Mouse (Mus musculus): ENCODE results near the gene Zfp704.
"Not testable (repeated sequence)": the region's sequence is repeated elsewhere in the genome, so short reads cannot be mapped to it uniquely, and the experiment has no call there.

The Zfp704 gene

GRCm38 (mm10) chr3:9594457-9594856, 15.4 kb downstream of the Zfp704 start:
- DNase-seq, result no peak

GRCm38 (mm10) chr3:9593832-9594231, 16.1 kb downstream of the Zfp704 start:
- no peak for DNase-seq

GRCm38 (mm10) chr3:9591416-9592110, 18.3 kb downstream of the Zfp704 start:
- DNase-seq, result no peak

- DNase-seq, result no peak
These were observed 21.2 kb downstream of the Zfp704 start for GRCm38 (mm10) chr3:9588635-9589034.

- no peak for DNase-seq
These were observed 22.6 kb downstream of the Zfp704 start for GRCm38 (mm10) chr3:9587304-9587703.

DNA sequence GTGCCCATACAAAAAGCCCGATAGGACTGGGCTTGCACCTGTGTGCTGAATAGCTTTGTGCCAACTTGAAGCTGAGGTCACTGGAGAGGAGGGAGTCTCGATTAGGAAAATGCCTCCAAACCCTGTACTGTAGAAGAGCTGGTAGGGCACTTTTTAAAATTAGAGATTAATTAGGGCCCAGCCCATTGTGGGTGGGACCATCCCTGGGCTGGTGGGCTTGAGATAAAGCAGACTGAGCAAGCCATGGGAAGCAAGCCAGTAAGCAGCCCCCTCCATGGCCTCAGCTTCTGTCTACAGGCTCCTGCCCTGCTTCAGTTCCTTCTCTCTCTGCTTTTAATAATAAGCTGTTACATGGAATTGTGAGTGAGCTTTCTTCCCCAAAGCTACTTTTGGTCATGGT, 26.4 kb downstream of the Zfp704 start:
- no peak for DNase-seq

GRCm38 (mm10) chr3:9580952-9581798, 28.7 kb downstream of the Zfp704 start:
- no peak for DNase-seq

GRCm38 (mm10) chr3:9580102-9580501, 29.8 kb downstream of the Zfp704 start:
- DNase-seq, result no peak

DNA sequence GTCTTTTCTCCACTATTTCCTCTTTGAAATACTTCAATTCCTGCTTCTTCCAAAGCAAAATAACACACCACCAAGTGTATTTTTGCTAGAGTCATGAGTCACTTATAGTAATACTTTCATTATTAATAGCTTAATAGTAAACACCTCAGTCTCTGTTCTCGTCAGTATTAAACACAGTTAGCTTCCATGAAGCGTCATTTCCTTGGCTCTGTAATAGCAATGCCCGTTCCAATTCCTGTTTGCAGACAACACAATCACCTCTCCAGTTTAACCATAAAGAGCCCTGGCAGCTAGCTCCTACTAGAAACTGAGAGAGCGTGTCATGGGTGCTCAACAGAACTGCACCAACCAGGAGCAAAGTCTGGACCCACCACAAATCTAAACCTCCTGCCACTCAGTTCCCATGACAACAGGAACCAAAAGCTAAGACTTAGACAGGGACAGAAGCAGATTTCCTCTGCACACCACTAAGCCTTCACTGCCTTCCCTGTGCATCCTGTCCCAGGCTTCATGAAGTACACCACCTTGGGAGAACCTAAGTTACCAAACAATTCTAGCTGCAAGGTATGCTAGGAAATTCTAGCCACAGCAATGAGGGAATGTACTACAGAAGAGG, 30.7 kb downstream of the Zfp704 start:
- DNase-seq, result no peak

DNA sequence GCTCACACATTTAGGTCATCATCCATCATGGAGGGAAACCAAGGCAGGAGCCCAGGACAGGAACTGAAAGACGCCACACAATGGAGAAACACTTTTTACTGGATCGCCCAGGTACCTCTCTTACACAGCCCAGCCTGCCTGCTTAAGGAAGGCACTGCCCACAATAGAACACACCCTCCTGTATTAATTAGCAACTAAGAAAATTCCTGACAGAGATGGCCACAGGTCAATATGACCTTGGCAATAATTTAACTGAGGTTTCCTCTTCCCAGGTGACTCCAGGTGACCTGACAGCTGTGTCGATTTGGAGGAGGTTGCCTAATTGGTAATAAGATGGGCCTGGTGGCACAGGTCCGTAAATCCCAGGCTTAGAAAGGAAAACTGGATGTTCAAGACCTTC, 33.0 kb downstream of the Zfp704 start:
- DNase-seq, result no peak

- DNase-seq, result no peak
These were observed 35.6 kb downstream of the Zfp704 start for GRCm38 (mm10) chr3:9574305-9574704.

DNA sequence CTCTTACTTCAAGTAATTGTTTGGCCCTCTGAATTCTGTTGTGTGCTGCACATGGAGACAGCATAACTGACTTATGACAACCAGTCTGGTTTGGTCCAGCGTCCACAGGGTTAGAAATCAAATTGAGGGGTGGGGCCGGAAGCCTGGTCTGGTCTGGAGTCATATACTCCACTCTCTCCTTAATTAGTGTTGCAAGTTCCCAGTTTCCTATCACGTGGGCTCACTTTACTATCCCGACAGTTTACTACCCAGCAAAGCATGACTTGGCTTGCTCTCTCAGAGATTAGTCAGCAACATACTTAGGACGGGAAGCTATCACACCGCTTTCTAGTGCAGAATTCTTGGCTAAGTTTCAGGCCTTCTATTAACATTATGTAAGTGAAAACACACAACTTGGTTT, 36.3 kb downstream of the Zfp704 start:
- DNase-seq, result no peak

GRCm38 (mm10) chr3:9572261-9572660, 37.6 kb downstream of the Zfp704 start:
- no peak for DNase-seq

DNA sequence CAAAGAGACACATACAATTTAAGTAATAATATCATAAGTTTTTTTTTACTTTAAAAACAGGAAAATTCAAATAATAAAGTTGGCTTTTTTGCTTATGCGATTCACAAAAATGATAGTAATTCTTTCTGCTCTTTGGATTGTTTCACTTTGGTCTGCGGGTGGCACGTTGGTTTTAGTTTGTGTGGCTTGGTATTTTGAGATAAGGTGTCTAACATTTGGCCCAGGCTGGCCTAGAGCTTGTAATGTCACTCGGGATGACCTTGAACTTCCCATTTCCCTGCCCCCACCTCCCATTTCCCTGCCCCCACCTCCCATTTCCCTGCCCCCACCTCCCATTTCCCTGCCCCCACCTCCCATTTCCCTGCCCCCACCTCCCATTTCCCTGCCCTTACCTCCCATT, 39.1 kb downstream of the Zfp704 start:
- no peak for DNase-seq

DNA sequence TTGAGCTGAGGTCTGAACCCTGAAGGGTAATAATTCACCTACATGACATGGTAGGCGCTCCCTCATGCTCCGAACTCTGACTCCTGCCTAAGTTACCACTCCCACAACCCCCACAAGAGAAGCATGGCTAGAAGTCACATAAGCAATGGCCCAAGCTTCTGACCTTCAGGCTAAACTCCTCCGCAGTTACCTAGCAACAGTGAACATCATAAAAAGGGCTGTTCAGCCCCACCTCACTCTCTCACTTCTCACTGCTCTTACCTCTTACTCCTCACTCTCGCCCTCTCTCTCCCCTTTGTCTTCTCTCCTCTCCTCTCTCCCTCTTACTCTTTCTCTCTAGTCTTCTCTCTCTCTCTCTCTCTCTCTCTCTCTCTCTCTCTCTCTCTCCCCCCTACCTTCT, 40.2 kb downstream of the Zfp704 start:
- DNase-seq, result not testable (repeated sequence)

DNA sequence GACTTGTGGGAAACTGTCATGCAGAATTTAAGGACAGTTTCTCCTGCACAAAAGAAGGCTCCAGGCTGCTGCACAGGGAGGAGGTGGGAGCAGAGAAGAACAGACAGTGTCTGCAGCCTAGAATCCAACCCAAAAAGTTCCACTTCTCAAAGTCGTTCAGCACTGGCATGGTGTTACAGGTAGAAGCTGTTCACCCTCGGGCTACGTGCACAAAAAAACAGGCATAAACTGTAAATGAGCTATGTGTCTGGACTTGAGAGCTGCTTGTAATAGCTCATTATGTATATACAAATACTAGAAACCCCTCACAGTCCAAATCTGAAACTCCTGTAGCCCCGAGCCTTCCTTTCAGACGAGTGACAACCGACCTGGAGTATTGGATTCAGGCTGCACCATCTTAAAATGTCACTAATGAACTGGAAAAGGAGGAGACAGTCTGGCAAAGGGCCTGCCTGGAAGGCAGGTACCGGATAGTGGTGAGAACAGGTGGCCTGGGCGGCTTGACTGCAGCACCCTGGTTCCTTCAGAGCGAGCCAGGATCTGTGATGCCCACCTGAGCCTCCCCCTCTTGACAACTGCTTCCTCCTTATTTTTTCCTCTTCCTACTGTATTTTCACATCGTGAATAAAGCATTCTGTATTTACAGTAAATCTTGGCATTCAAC, 41.2 kb downstream of the Zfp704 start:
- DNase-seq, result no peak

DNA sequence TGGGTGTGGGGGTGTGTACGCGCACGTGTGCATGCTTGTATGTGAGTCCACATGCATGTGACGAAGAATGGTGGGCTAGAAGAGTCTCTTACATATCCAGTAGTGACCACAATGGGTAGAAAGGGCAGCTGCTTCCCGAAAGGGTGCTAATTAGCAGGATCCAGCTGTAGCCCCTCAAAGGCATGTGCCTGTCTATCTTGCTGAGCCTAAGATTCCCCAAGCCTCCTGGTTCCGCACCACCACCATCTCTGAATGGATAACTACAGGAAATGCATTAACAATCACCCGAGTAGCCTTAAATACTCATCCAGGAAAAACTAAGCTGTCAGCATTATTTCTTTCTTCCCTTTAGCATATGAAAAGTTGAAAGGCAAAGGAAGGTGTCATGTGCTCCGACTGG, 41.9 kb downstream of the Zfp704 start:
- DNase-seq, result no peak

- DNase-seq, result no peak
These were observed 43.1 kb downstream of the Zfp704 start for GRCm38 (mm10) chr3:9566831-9567230.

DNA sequence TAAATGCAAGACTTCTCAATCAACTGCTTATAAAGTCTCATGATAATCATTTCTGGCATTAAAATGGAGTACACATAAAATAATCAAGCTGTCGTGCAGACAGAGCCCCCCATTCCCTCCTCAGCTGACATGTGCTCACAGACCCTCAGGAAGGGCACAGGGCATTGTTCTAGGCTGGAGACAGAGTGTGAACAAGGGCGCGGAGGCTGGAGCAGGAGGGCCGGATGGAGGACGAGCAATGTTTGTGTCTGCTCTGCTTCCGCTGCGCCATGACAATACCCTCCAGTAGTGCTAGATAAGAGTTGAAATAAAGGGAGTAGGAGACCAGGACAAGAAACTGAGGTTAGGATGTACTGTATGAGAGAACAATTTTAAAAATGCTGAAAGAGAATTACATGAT, 46.3 kb downstream of the Zfp704 start:
- DNase-seq, result no peak

DNA sequence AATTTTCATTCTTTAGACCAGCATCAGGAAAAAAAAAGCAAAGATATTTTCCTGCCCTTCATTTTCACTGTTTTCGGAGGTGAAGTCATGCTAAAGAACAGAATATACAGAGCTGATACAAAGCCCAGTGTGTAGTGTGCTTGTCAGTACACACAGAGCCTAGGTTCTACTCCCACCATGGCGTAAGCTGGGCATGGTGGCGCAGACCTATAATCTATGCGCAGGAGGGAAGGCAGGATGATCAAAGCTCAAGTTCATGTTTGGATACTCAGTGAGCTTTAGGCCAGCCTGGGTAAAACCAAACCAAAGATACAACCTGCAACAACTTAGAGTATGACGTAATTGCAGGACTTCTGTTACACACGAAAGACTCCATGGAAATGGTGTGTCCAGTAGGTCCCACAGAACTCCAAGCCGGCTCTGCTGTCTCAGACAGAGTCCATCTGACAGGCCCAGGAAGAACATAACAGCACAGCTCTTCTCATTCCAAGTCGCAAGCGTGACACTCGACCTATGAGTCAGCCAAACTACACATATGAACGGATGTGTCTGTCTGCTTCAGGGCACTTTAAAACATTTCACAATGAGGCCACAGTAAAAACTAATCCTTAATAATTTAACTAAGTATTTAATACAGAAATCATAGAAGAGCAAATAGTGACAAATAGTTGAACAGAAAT, 47.1 kb downstream of the Zfp704 start:
- no peak for DNase-seq

DNA sequence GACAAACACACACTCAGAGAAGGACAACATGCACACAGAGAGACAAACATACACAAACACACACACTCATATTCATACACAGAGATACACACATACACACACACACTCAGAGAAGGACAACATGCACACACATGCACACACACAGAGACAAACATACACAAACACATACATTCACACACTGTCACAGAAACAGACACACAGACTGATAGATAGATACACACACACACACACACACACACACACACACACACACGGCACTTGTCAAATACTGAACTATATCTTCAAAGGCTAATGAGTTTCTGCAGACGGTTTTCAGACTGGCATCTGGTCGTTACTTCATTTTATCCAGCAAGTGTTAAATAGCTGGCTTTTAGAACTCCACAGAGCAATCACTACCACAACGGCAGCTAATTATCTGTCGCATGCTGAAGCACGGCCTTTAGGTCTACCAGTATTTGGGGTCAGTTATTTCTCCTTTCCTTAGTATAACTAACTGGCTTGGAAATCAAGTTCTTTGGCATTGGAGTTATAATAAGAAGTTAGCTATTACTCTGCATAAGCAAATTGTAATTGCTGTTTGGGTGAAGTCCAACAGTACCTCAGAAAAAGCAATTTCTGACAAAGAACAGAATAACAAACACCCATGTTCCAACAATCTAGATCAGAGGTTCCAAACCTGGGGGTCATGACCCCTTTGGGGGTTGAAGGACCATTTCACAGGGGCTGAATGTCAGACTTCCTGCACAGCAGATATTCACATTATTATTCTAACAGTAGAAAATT, 51.9 kb downstream of the Zfp704 start:
- no peak for DNase-seq

DNA sequence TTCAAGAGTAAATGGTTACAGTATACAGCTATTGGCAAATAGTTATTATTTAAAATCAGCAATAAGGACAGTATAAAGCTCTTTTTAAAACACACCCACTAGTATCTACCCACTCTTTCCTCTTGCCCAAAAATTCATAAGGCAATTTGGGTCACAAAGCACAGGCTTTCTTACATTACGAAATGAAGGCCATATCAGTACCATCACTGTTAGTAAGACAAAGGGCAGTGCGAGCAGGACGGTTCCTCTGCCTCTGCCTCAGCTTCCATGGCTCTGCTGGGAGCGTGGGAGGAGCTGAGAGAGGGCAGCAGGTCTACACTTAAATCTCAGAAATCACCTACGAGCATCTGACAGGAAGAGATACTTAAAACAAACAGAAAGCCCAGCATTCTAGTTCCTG, 53.7 kb downstream of the Zfp704 start:
- no peak for DNase-seq
